Mouse (Mus musculus) heart, postnatal 0 days (tissue): ENCODE measurements around the gene Tgif2. TPM values are rescaled to one million over a fixed set of nuclear protein-coding genes. Genes with fewer than 3 reads are reported as not detected.

Source experiments
- ATAC-seq: fragments of 200-750 bp; cut with Nextera tagmentation; 2 replicates; pipeline ENCODE4 v1.8.0; 2017; ENCODE audit warnings: low read depth, moderate number of reproducible peaks, moderate library complexity; ENCODE audit not compliant: insufficient read depth
- DNase-seq: peaks from one replicate; pipeline ENCODE4 v3.0.0-alpha.2; 2016; ENCODE audit warnings: low spot score
- H3K27ac ChIP-seq: fragments of 300-500 bp; sonication (generic); 2 replicates; pipeline ENCODE4 v1.5.1; 2014; ENCODE audit warnings: low read depth, mild to moderate bottlenecking
- H3K27me3 ChIP-seq: fragments of 300-500 bp; sonication (generic); 2 replicates; pipeline ENCODE4 v1.6.1; 2014; ENCODE audit warnings: low read length, mixed read lengths; ENCODE audit not compliant: control insufficient read depth, insufficient read depth
- H3K36me3 ChIP-seq: fragments of 300-500 bp; sonication (generic); replicated peaks from 2 replicates; pipeline ENCODE4 v1.6.1; 2014; ENCODE audit warnings: low read length, mixed read lengths; ENCODE audit not compliant: control insufficient read depth, insufficient read depth
- H3K4me1 ChIP-seq: fragments of 300-500 bp; sonication (generic); 2 replicates; pipeline ENCODE4 v1.6.1; 2014; ENCODE audit warnings: antibody characterized with exemption; ENCODE audit not compliant: control insufficient read depth, insufficient read depth
- H3K4me2 ChIP-seq: fragments of 300-500 bp; sonication (generic); 2 replicates; pipeline ENCODE4 v1.6.1; 2014; ENCODE audit warnings: low read depth, mild to moderate bottlenecking, low read length, moderate library complexity
- H3K4me3 ChIP-seq: fragments of 300-500 bp; sonication (generic); 2 replicates; pipeline ENCODE4 v1.5.1; 2014; ENCODE audit warnings: low read depth, low read length
- H3K9ac ChIP-seq: fragments of 300-500 bp; sonication (generic); replicated peaks from 2 replicates; pipeline ENCODE4 v1.6.1; 2014; ENCODE audit warnings: low read depth, low read length, mixed read lengths
- H3K9me3 ChIP-seq: fragments of 300-500 bp; sonication (generic); replicated peaks from 2 replicates; pipeline ENCODE4 v1.6.1; 2016; ENCODE audit warnings: low read length; ENCODE audit not compliant: control insufficient read depth
- CTCF ChIP-seq: IDR thresholded peaks from 2 replicates; pipeline ENCODE4 v1.5.1; 2016; ENCODE audit warnings: antibody characterized with exemption, control low read depth, low read depth
- EP300 ChIP-seq: IDR thresholded peaks from 2 replicates; pipeline ENCODE4 v1.6.1; 2016; ENCODE audit warnings: antibody characterized with exemption, low read depth
- WGBS: fragments of 180-500 bp; shearing (Covaris S2); extraction: QIAGEN DNeasy Blood & Tissue Kit; methylation state at CpG from one replicate; pipeline ENCODE4 v1.1.7; 2014; 5-methylcytosine and 5-hydroxymethylcytosine counted together
- polyA plus RNA-seq: library from polyadenylated mRNA; unstranded; fragments of >200 nt; fragmentation: Nextera tagmentation; extraction: Ambion mirVana; gene quantifications from 2 replicates; pipeline ENCODE4 v1.2.1, GENCODE M21; 2015
- total RNA-seq: library from RNA; depleted of rRNA; stranded (reverse); fragments of >200 nt; gene quantifications from 2 replicates; pipeline ENCODE4 v1.2.3, GENCODE M21; 2014; ENCODE audit warnings: low replicate concordance

Tgif2 gene
- total and polyA plus RNA-seq, 2 experiments from 2014 or later = 14.6 to 19.7 TPM

- 85% methylated on average over 4 of the region's 4 CpGs for WGBS
Measured at GRCm38 (mm10) chr2:156804589-156804988, 35.2 kb upstream of the Tgif2 start.

GRCm38 (mm10) chr2:156806886-156807285 is 32.9 kb upstream of the Tgif2 start:
- ATAC-seq (no peak), DNase-seq (no peak)
- Histone ChIP-seq H3K4me1 (no peaks in the 10 kb centered on the region), H3K27ac (no peak overlapping the region), H3K9me3 (no peaks in the 10 kb centered on the region), H3K4me3 (no peak overlapping the region), H3K36me3 (no peaks in the 10 kb centered on the region), H3K9ac (no peak overlapping the region), H3K4me2 (no peak overlapping the region), H3K27me3 (no peaks in the 10 kb centered on the region)
- TF ChIP-seq EP300 = no peak
- WGBS = 64% methylated on average over 6 of the region's 6 CpGs

More at GRCm38 (mm10) chr2:156804589-156804988, 35.2 kb upstream of the Tgif2 start:
- no peak overlapping the region for H3K27ac ChIP-seq
- H3K9me3 ChIP-seq = no peaks in the 10 kb centered on the region
- no peak overlapping the region for H3K4me3 ChIP-seq
- no peak overlapping the region for H3K9ac ChIP-seq
- H3K36me3 ChIP-seq = no peaks in the 10 kb centered on the region
- no peak overlapping the region for H3K4me2 ChIP-seq
- H3K27me3 ChIP-seq = no peaks in the 10 kb centered on the region
- H3K4me1 ChIP-seq = no peaks in the 10 kb centered on the region
- ATAC-seq (no peak), DNase-seq (no peak)
- TF ChIP-seq EP300 (no peak), CTCF (no peak)

GRCm38 (mm10) chr2:156809579-156809978 is 30.2 kb upstream of the Tgif2 start:
- no peaks in the 10 kb centered on the region for H3K9me3 ChIP-seq
- DNase-seq = peak; percentile 63
- H3K4me1 ChIP-seq = peaks cover 6% of the 10 kb centered on the region; the same call in 1 of the 2 replicates
- H3K27ac ChIP-seq = no peak overlapping the region
- no peak overlapping the region for H3K9ac ChIP-seq
- no peaks in the 10 kb centered on the region for H3K27me3 ChIP-seq
- WGBS = 31% methylated on average over 2 of the region's 2 CpGs
- H3K4me3 ChIP-seq = no peak overlapping the region
- no peak for TF ChIP-seq EP300
- peak; percentile 89 for TF ChIP-seq CTCF
- no peaks in the 10 kb centered on the region for H3K36me3 ChIP-seq
- ATAC-seq = no peak
- no peak overlapping the region for H3K4me2 ChIP-seq

GRCm38 (mm10) chr2:156810716-156811115 is 29.1 kb upstream of the Tgif2 start:
- WGBS = 93% methylated on average over 10 of the region's 10 CpGs
- Histone ChIP-seq H3K4me2 (no peak overlapping the region), H3K27ac (no peak overlapping the region), H3K9me3 (no peaks in the 10 kb centered on the region), H3K27me3 (no peaks in the 10 kb centered on the region), H3K9ac (no peak overlapping the region), H3K4me1 (peaks cover 10% of the 10 kb centered on the region; the same call in 1 of the 2 replicates), H3K36me3 (no peaks in the 10 kb centered on the region), H3K4me3 (no peak overlapping the region)
- no peak for DNase-seq
- no peak for ATAC-seq
- no peak for TF ChIP-seq EP300
- TF ChIP-seq CTCF = no peak

- DNase-seq (no peak), ATAC-seq (no peak)
- Histone ChIP-seq H3K4me3 (no peak overlapping the region), H3K9me3 (no peaks in the 10 kb centered on the region), H3K4me1 (peaks cover 10% of the 10 kb centered on the region; the same call in 1 of the 2 replicates), H3K27ac (no peak overlapping the region), H3K9ac (no peak overlapping the region), H3K27me3 (no peaks in the 10 kb centered on the region), H3K4me2 (no peak overlapping the region), H3K36me3 (no peaks in the 10 kb centered on the region)
- no peak for TF ChIP-seq CTCF
- TF ChIP-seq EP300 = no peak
- WGBS = 50% methylated on average over 5 of the region's 5 CpGs
Measured at GRCm38 (mm10) chr2:156811556-156811955, 28.3 kb upstream of the Tgif2 start.

GRCm38 (mm10) chr2:156814344-156814801 is 25.4 kb upstream of the Tgif2 start:
- Histone ChIP-seq H3K4me1 (peaks cover 10% of the 10 kb centered on the region; the same call in 1 of the 2 replicates), H3K27me3 (no peaks in the 10 kb centered on the region), H3K4me3 (no peak overlapping the region), H3K9ac (no peak overlapping the region), H3K27ac (peak overlapping the region; percentile 68), H3K36me3 (no peaks in the 10 kb centered on the region), H3K4me2 (no peak overlapping the region), H3K9me3 (no peaks in the 10 kb centered on the region)
- 25% methylated on average over 8 of the region's 8 CpGs for WGBS
- no peak for TF ChIP-seq CTCF
- TF ChIP-seq EP300 = no peak
- DNase-seq (peak; percentile 65), ATAC-seq (peak; percentile 57)
